Mouse (Mus musculus) forebrain, embryonic 14.5 days (tissue): ENCODE results near the gene Gmps. TPM values are rescaled to one million over a fixed set of nuclear protein-coding genes. Genes with fewer than 3 reads are reported as not detected.
A peak's percentile ranks its signal among the peaks of the same experiment; 100 is the strongest.

ENCODE experiments used
- ATAC-seq: fragments of 200-750 bp; cut with Nextera tagmentation; 2 replicates; pipeline ENCODE4 v1.8.0; 2017; ENCODE audit warnings: mild to moderate bottlenecking, moderate library complexity
- DNase-seq: peaks from one replicate; pipeline ENCODE4 v3.0.0-alpha.2; 2015; ENCODE audit warnings: low spot score
- H3K27ac ChIP-seq: fragments of 300-500 bp; sonication (generic); 2 replicates; pipeline ENCODE4 v1.5.1; 2014; ENCODE audit warnings: low read depth, mild to moderate bottlenecking, control low read depth, low read length, moderate library complexity
- H3K27me3 ChIP-seq: fragments of 300-500 bp; sonication (generic); replicated peaks from 2 replicates; pipeline ENCODE4 v1.6.1; 2014; ENCODE audit warnings: low read length, control low read depth, mixed read lengths; ENCODE audit not compliant: control insufficient read depth, insufficient read depth
- H3K36me3 ChIP-seq: fragments of 300-500 bp; sonication (generic); 2 replicates; pipeline ENCODE4 v1.6.1; 2014; ENCODE audit warnings: low read length, control low read depth; ENCODE audit not compliant: control insufficient read depth, insufficient read depth
- H3K4me1 ChIP-seq: fragments of 300-500 bp; sonication (generic); 2 replicates; pipeline ENCODE4 v1.6.1; 2014; ENCODE audit warnings: antibody characterized with exemption, low read length, control low read depth; ENCODE audit not compliant: control insufficient read depth, insufficient read depth
- H3K4me2 ChIP-seq: fragments of 300-500 bp; sonication (generic); 2 replicates; pipeline ENCODE4 v1.6.1; 2014; ENCODE audit warnings: mild to moderate bottlenecking, control low read depth, low read length
- H3K4me3 ChIP-seq: fragments of 300-500 bp; sonication (generic); 2 replicates; pipeline ENCODE4 v1.5.1; 2014; ENCODE audit warnings: low read depth, low read length, control low read depth
- H3K9ac ChIP-seq: fragments of 300-500 bp; sonication (generic); 2 replicates; pipeline ENCODE4 v1.6.1; 2014; ENCODE audit warnings: mild to moderate bottlenecking, low read length, control low read depth, moderate library complexity
- H3K9me3 ChIP-seq: fragments of 300-500 bp; sonication (generic); replicated peaks from 2 replicates; pipeline ENCODE4 v1.6.1; 2016; ENCODE audit warnings: low read length, control low read depth, mixed read lengths; ENCODE audit not compliant: control insufficient read depth
- WGBS: fragments of 180-500 bp; shearing (Covaris S2); extraction: QIAGEN DNeasy Blood & Tissue Kit; methylation state at CpG from one replicate; pipeline ENCODE4 v1.1.7; 2014; 5-methylcytosine and 5-hydroxymethylcytosine counted together
- polyA plus RNA-seq: library from polyadenylated mRNA; unstranded; fragments of >200 nt; fragmentation: Nextera tagmentation; extraction: Ambion mirVana; gene quantifications from 2 replicates; pipeline ENCODE4 v1.2.1, GENCODE M21; 2014

Gmps gene
- polyA plus RNA-seq, 1 experiment from 2014 or later, result 49.6 TPM

DNA sequence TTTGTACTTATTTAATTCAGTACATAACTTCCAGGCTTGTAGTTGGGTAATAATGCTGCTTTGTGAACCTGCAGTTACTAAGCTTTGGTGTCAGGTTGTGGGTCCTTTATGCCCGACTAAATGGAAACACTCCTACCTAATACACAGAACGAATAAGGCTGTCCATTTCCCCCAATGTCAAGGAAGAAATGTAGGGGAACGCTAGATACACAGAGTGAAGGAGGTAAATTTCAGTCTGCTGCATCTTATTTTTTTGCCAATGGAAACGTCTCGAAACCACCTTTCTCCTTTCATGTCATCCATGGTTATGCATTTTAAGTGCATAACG, 11.0 kb upstream of the Gmps start:
- DNase-seq (no peak), ATAC-seq (no peak)
- H3K27ac ChIP-seq, result peak overlapping the region; percentile 27; the same call in 1 of the 2 replicates
- peak overlapping the region; percentile 86; the same call in 1 of the 2 replicates for H3K4me3 ChIP-seq
- H3K36me3 ChIP-seq, result no peaks in the 10 kb centered on the region
- peak overlapping the region; percentile 83; the same call in 1 of the 2 replicates for H3K9ac ChIP-seq
- H3K27me3 ChIP-seq, result no peaks in the 10 kb centered on the region
- 79% methylated on average over 6 of the region's 6 CpGs for WGBS
- peak overlapping the region; percentile 82 for H3K4me2 ChIP-seq
- H3K4me1 ChIP-seq, result peaks cover 19% of the 10 kb centered on the region
- H3K9me3 ChIP-seq, result no peaks in the 10 kb centered on the region

DNA sequence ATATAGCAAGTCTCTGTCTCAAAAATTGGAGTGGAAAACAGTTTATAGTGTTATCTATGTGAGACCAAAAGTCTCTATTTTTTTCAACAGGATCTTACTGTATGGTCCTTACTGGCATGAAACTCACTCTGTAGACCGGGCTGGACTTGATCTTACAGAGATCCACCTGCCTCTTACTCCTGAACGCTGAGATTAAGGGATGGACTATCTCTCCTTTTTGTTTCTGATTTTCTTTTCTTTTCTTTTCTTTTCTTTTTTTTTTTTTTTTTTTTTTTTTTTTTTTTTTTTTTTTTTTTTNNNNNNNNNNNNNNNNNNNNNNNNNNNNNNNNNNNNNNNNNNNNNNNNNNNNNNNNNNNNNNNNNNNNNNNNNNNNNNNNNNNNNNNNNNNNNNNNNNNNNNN, 10.0 kb upstream of the Gmps start:
- DNase-seq (no peak), ATAC-seq (no peak)
- H3K36me3 ChIP-seq, result no peaks in the 10 kb centered on the region
- H3K27ac ChIP-seq, result no peak overlapping the region
- no peaks in the 10 kb centered on the region for H3K27me3 ChIP-seq
- peaks cover 19% of the 10 kb centered on the region for H3K4me1 ChIP-seq
- no peaks in the 10 kb centered on the region for H3K9me3 ChIP-seq
- H3K4me2 ChIP-seq, result no peak overlapping the region
- WGBS, result 74% methylated on average over 2 of the region's 2 CpGs
- no peak overlapping the region for H3K4me3 ChIP-seq
- H3K9ac ChIP-seq, result no peak overlapping the region

DNA sequence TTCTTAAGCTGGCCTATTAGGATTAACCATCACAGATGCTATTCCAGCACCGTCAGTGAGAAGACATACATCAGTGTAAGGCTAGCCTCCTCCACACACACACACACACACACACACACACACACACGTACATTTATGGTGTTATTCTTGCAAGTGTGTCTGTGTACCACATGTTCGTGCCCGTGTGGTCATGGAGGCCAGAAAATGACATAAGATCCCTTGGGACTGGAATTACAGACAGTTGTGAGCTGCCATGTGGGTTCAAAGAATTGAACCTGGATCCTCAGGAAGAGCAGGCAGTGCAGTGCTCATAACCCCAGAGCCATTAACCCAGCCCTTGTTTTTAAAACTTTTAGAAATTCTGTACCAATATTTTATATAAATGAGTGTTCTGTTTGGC, 2.0 kb downstream of the Gmps start:
- ATAC-seq (no peak), DNase-seq (no peak)
- Histone ChIP-seq H3K4me3 (no peak overlapping the region), H3K4me2 (peak overlapping the region; percentile 80; the same call in 1 of the 2 replicates), H3K36me3 (peaks cover 18% of the 10 kb centered on the region), H3K27ac (no peak overlapping the region), H3K27me3 (no peaks in the 10 kb centered on the region), H3K9ac (no peak overlapping the region), H3K4me1 (peaks cover 15% of the 10 kb centered on the region), H3K9me3 (no peaks in the 10 kb centered on the region)
- 80% methylated on average over 4 of the region's 4 CpGs for WGBS

DNA sequence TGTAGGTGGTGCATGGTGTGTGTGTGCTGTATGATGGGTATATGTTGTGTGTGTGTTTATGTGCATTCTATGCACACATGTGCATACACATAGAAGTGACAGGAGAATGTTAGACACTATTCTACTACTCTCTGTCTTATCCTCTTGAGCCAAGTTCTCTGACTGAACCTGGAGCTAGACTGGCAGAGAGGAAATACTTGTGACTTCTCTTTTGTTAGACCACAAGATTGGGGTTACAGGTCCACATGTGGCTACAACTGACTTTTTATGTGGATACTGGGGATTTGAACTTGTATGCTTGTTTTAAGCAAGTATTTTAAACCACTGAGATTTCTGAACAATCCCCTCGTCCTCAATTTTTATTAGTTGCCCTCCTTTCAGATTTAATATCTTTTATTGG, 10.8 kb downstream of the Gmps start:
- 80% methylated on average over 1 of the region's 1 CpGs for WGBS
- peaks cover 65% of the 10 kb centered on the region for H3K36me3 ChIP-seq

DNA sequence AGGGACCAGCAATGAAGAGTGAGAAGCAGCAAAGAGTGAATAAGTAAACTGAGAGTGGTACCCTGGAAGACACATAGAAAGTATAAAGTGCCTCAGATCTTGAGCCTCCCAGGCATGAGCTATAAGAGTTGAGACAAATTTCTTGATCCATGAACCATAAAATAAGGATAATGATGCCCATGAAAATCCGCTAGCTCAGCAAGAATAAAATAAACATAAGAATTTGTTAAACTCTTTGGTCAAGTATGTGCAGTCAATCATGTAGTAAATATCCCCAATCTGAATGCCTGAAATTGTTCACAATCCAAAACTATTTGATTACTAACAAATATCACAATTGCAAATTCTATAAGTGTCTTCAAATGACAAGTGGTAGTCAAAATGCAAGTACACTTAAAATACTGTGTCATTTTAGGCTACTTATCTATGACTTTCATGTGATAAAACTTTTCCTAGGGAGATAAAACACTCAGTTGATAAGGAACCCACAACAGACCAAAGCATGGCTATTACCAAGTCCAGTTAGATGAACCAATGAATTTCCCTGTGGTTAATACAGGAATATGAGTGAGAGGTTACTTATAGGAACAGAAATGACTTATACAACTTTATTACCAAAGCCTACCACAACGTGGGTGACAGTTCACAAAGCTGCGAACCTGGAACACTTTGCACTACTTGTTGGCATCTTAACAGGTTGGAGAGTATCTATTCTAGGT, 13.0 kb downstream of the Gmps start:
- ATAC-seq (no peak), DNase-seq (no peak)
- Histone ChIP-seq H3K27me3 (no peaks in the 10 kb centered on the region), H3K9ac (no peak overlapping the region), H3K4me2 (no peak overlapping the region), H3K27ac (no peak overlapping the region), H3K4me1 (no peaks in the 10 kb centered on the region), H3K9me3 (no peaks in the 10 kb centered on the region), H3K36me3 (peaks cover 72% of the 10 kb centered on the region), H3K4me3 (no peak overlapping the region)
- WGBS, result 95% methylated on average over 3 of the region's 3 CpGs

More for the DNA sequence above, 10.8 kb downstream of the Gmps start:
- Histone ChIP-seq H3K4me3 (no peak overlapping the region), H3K9ac (no peak overlapping the region), H3K4me2 (no peak overlapping the region), H3K4me1 (no peaks in the 10 kb centered on the region), H3K27me3 (no peaks in the 10 kb centered on the region), H3K9me3 (no peaks in the 10 kb centered on the region), H3K27ac (no peak overlapping the region)
- no peak for DNase-seq
- ATAC-seq, result no peak

DNA sequence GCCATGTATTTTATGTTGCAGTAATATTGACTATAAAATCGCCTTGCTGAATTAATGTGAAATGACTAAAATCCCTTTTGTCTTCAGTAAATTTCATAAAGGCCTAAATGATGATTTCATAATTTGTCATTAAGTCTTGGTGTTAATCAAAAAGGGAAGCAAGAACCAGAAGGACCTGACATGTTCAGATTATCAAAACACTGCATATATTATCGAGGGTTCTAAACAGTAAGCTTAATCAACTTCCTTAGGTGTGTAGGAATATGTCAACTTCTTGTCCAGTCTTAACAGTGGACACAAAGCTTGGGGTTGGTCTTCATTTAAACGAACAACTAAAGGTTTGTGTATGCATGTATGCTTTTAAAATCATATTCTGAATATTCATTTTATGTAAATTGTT, 45.5 kb downstream of the Gmps start:
- ATAC-seq (no peak), DNase-seq (no peak)

DNA sequence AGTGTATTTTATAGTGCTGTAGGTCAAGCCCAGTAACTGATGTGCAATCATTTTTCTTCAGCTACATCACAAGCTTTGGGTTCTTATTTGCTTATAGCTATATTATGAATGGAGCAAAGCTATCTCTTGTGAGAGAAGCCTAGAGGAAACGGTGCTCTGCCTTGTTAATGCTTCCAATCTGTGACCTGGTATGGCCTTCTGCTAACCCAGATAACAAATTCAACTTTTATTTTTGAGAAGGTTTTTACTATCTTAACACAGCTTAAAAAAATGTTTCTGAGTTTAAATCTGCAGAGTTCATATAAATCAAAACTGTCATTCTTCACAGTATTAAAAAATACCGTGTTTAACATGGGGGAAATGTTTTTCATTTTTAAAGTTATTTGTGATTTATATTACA, 46.0 kb downstream of the Gmps start:
- no peak for ATAC-seq
- Histone ChIP-seq H3K27ac (no peak overlapping the region), H3K9me3 (no peaks in the 10 kb centered on the region), H3K4me1 (no peaks in the 10 kb centered on the region), H3K4me3 (no peak overlapping the region), H3K36me3 (0 out of 2 replicates have a peak, but pooled peaks cover 5% of the 10 kb centered on the region), H3K9ac (no peak overlapping the region), H3K27me3 (no peaks in the 10 kb centered on the region), H3K4me2 (no peak overlapping the region)
- 93% methylated on average over 2 of the region's 2 CpGs for WGBS
- DNase-seq, result no peak

More for the DNA sequence above, 45.5 kb downstream of the Gmps start:
- WGBS, result 92% methylated on average over 3 of the region's 3 CpGs
- no peak overlapping the region for H3K9ac ChIP-seq
- H3K4me2 ChIP-seq, result no peak overlapping the region
- H3K27ac ChIP-seq, result no peak overlapping the region
- H3K4me3 ChIP-seq, result no peak overlapping the region
- H3K9me3 ChIP-seq, result no peaks in the 10 kb centered on the region
- no peaks in the 10 kb centered on the region for H3K4me1 ChIP-seq
- no peaks in the 10 kb centered on the region for H3K27me3 ChIP-seq
- H3K36me3 ChIP-seq, result 0 out of 2 replicates have a peak, but pooled peaks cover 9% of the 10 kb centered on the region

DNA sequence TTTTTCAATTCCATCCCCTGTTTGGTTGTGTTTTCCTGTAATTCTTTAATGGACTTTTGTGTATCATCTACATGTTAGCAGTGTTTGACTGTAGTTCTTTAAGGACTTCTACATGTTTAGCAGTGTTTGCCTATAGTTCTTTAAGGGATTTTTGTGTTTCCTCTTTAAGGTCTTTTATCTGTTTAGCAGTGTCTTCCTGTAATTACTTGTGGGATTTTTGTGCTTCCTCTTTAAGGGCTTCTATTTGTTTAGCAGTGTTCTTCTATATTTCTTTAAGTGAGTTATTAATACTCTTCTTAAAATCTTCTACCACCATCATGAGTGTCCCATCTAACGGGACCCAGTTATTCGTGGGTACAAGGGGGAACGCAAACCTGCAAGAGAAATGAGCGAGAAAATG, 53.9 kb downstream of the Gmps start:
- ATAC-seq, result no peak
- Histone ChIP-seq H3K9ac (no peak overlapping the region), H3K36me3 (no peaks in the 10 kb centered on the region), H3K27ac (no peak overlapping the region), H3K9me3 (no peaks in the 10 kb centered on the region), H3K27me3 (no peaks in the 10 kb centered on the region), H3K4me1 (no peaks in the 10 kb centered on the region), H3K4me2 (no peak overlapping the region), H3K4me3 (no peak overlapping the region)
- WGBS, result 91% methylated on average over 4 of the region's 4 CpGs
- no peak for DNase-seq

DNA sequence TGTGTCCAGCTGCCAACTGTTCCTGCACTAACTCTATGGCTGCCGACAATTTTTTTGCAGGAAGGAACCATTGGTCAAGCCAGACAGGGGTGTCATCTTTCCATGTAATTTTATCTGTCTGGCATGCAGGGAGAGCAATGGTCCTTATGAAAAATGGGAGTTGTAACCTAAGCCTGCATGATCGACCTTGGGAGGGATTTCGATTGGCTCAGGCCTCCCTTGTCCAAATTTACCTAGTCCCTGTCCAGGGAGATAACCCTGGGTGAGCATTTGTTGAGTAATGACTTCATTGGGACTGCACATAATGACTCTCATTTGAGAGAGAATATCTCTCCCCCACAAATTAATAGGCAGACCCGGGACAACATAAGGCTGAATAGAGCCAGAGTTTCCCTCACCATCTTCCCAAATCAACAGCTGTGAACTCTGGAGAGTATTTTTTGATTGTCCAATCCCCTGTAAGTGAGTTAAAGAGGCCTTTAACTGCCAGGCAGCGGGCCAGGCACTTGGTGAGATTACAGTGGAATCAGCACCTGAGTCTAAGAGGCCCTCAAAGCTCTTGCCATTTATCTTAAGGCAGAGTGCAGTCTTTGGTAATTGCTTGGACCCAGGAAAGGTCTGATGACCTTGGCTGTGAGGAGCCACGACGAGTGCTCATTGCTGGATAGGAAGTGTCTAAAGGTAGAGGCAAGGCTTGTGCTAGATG, 62.4 kb downstream of the Gmps start:
- Histone ChIP-seq H3K36me3 (no peaks in the 10 kb centered on the region), H3K4me2 (no peak overlapping the region), H3K4me1 (no peaks in the 10 kb centered on the region; the same call in 1 of the 2 replicates), H3K27ac (no peak overlapping the region), H3K9ac (no peak overlapping the region), H3K27me3 (no peaks in the 10 kb centered on the region), H3K4me3 (no peak overlapping the region), H3K9me3 (no peaks in the 10 kb centered on the region)
- 83% methylated on average over 7 of the region's 7 CpGs for WGBS
- ATAC-seq (no peak), DNase-seq (peak; percentile 9)
